Mouse (Mus musculus) lung, postnatal 0 days (tissue): ENCODE measurements around the gene Evl.

Experiments
- CTCF ChIP-seq: IDR thresholded peaks from 2 replicates; pipeline ENCODE4 v1.5.1; 2016; ENCODE audit warnings: antibody characterized with exemption, mild to moderate bottlenecking
- EP300 ChIP-seq: IDR thresholded peaks from 2 replicates; pipeline ENCODE4 v1.6.1; 2016; ENCODE audit warnings: antibody characterized with exemption, mild to moderate bottlenecking, control low read depth

DNA sequence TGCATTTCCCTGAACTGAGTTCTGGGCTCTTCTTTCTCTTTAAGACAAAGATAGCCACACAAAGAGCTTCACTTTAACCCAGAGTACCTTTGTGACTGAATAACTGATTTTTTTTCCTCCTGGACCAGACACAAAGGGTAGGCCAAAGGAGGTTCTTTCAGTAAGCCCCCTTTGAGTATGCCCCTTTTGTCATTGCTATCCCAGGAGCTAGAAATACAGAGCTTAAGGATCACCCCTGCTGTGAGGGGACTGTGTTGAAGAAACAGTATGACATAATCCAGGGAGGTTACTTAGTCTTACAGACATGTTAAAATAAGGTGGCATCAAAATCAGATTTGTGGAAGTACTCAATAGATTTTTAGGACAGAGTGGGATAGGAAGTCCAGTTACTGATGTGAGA, 50.0 kb downstream of the Evl start:
- TF ChIP-seq CTCF (no peak), EP300 (no peak)
